Mouse (Mus musculus) cortical plate, adult 2 months (tissue): Measurements from ENCODE around the gene Ddx43.

ENCODE experiments used
- CTCF ChIP-seq: fragments of 200-500 bp; IDR thresholded peaks from 2 replicates; pipeline ENCODE4 v1.5.1; 2011; ENCODE audit warnings: mild to moderate bottlenecking, control low read depth, low read length; ENCODE audit not compliant: insufficient read depth; ENCODE audit errors: extremely low read depth
- POLR2A ChIP-seq: fragments of 200-500 bp; IDR thresholded peaks from 2 replicates; pipeline ENCODE4 v1.6.1; 2011; ENCODE audit warnings: mild to moderate bottlenecking, low read length, control low read depth; ENCODE audit not compliant: insufficient read depth; ENCODE audit errors: extremely low read depth

- TF ChIP-seq CTCF: no peak
- TF ChIP-seq POLR2A: no peak
Observed at GRCm38 (mm10) chr9:78447606-78447972, 52.0 kb downstream of the Ddx43 start.
